Mouse (Mus musculus): Measurements from ENCODE around the gene Eef2. TPM values are rescaled to one million over a fixed set of nuclear protein-coding genes. Genes with fewer than 3 reads are reported as not detected.

Eef2 gene
- polyA plus RNA-seq, 1 experiment from 2014 or later: 313 TPM

GRCm38 (mm10) chr10:81144667-81145066 lies 31.8 kb upstream of the Eef2 start:
- no peak overlapping the region for H3K27ac ChIP-seq (ENCODE audit: low read depth, low read length)
- WGBS (ENCODE audit: insufficient replicate concordance): 89% methylated on average over 27 of the region's 27 CpGs
- no peak overlapping the region for H3K4me3 ChIP-seq (ENCODE audit: low read depth, low read length)
- no peak for ATAC-seq (replicated peaks; ENCODE audit: insufficient number of reproducible peaks, low FRiP score, low TSS enrichment)
- no peaks in the 10 kb centered on the region for H3K9me3 ChIP-seq (replicated peaks; ENCODE audit: control insufficient read depth, low read length)
- H3K27me3 ChIP-seq (ENCODE audit: control insufficient read depth, insufficient read depth, low read length): no peaks in the 10 kb centered on the region
- H3K4me2 ChIP-seq: no peak overlapping the region
- no peak overlapping the region for H3K9ac ChIP-seq (ENCODE audit: low read depth, low read length)
- H3K36me3 ChIP-seq (ENCODE audit: control insufficient read depth, insufficient read depth, low read length): peaks cover 59% of the 10 kb centered on the region
- H3K4me1 ChIP-seq (ENCODE audit: control insufficient read depth, insufficient read depth, low read length): peaks cover 41% of the 10 kb centered on the region

- WGBS (ENCODE audit: insufficient replicate concordance): 94% methylated on average over 6 of the region's 6 CpGs
- no peak for ATAC-seq (replicated peaks; ENCODE audit: insufficient number of reproducible peaks, low FRiP score, low TSS enrichment)
- H3K4me3 ChIP-seq (ENCODE audit: low read depth, low read length): no peak overlapping the region
- H3K27me3 ChIP-seq (ENCODE audit: control insufficient read depth, insufficient read depth, low read length): no peaks in the 10 kb centered on the region
- no peak overlapping the region for H3K27ac ChIP-seq (ENCODE audit: low read depth, low read length)
- H3K9ac ChIP-seq (ENCODE audit: low read depth, low read length): no peak overlapping the region
- peaks cover 63% of the 10 kb centered on the region for H3K36me3 ChIP-seq (ENCODE audit: control insufficient read depth, insufficient read depth, low read length)
- H3K9me3 ChIP-seq (replicated peaks; ENCODE audit: control insufficient read depth, low read length): no peaks in the 10 kb centered on the region
- H3K4me1 ChIP-seq (ENCODE audit: control insufficient read depth, insufficient read depth, low read length): peaks cover 35% of the 10 kb centered on the region
- no peak overlapping the region for H3K4me2 ChIP-seq
Measured at GRCm38 (mm10) chr10:81145307-81145706, 31.1 kb upstream of the Eef2 start.

GRCm38 (mm10) chr10:81145778-81146177 lies 30.7 kb upstream of the Eef2 start:
- H3K4me1 ChIP-seq (ENCODE audit: control insufficient read depth, insufficient read depth, low read length): peaks cover 30% of the 10 kb centered on the region
- no peak overlapping the region for H3K4me2 ChIP-seq
- no peak for ATAC-seq (replicated peaks; ENCODE audit: insufficient number of reproducible peaks, low FRiP score, low TSS enrichment)
- H3K36me3 ChIP-seq (ENCODE audit: control insufficient read depth, insufficient read depth, low read length): peaks cover 64% of the 10 kb centered on the region
- H3K27ac ChIP-seq (ENCODE audit: low read depth, low read length): no peak overlapping the region
- no peaks in the 10 kb centered on the region for H3K9me3 ChIP-seq (replicated peaks; ENCODE audit: control insufficient read depth, low read length)
- H3K4me3 ChIP-seq (ENCODE audit: low read depth, low read length): no peak overlapping the region
- H3K9ac ChIP-seq (ENCODE audit: low read depth, low read length): no peak overlapping the region
- 86% methylated on average over 7 of the region's 7 CpGs for WGBS (ENCODE audit: insufficient replicate concordance)
- no peaks in the 10 kb centered on the region for H3K27me3 ChIP-seq (ENCODE audit: control insufficient read depth, insufficient read depth, low read length)

GRCm38 (mm10) chr10:81146296-81146695 lies 30.1 kb upstream of the Eef2 start:
- H3K27ac ChIP-seq (ENCODE audit: low read depth, low read length): no peak overlapping the region
- 88% methylated on average over 4 of the region's 4 CpGs for WGBS (ENCODE audit: insufficient replicate concordance)
- peaks cover 64% of the 10 kb centered on the region for H3K36me3 ChIP-seq (ENCODE audit: control insufficient read depth, insufficient read depth, low read length)
- H3K4me1 ChIP-seq (ENCODE audit: control insufficient read depth, insufficient read depth, low read length): peaks cover 25% of the 10 kb centered on the region
- H3K9ac ChIP-seq (ENCODE audit: low read depth, low read length): no peak overlapping the region
- H3K4me3 ChIP-seq (ENCODE audit: low read depth, low read length): no peak overlapping the region
- no peak overlapping the region for H3K4me2 ChIP-seq
- no peak for ATAC-seq (replicated peaks; ENCODE audit: insufficient number of reproducible peaks, low FRiP score, low TSS enrichment)
- H3K27me3 ChIP-seq (ENCODE audit: control insufficient read depth, insufficient read depth, low read length): no peaks in the 10 kb centered on the region
- H3K9me3 ChIP-seq (replicated peaks; ENCODE audit: control insufficient read depth, low read length): no peaks in the 10 kb centered on the region

- H3K9me3 ChIP-seq (replicated peaks; ENCODE audit: control insufficient read depth, low read length): no peaks in the 10 kb centered on the region
- H3K4me1 ChIP-seq (ENCODE audit: control insufficient read depth, insufficient read depth, low read length): peaks cover 11% of the 10 kb centered on the region
- H3K36me3 ChIP-seq (ENCODE audit: control insufficient read depth, insufficient read depth, low read length): peaks cover 58% of the 10 kb centered on the region
- no peak overlapping the region for H3K4me3 ChIP-seq (ENCODE audit: low read depth, low read length)
- ATAC-seq (replicated peaks; ENCODE audit: insufficient number of reproducible peaks, low FRiP score, low TSS enrichment): no peak
- no peak overlapping the region for H3K4me2 ChIP-seq
- no peak overlapping the region for H3K9ac ChIP-seq (ENCODE audit: low read depth, low read length)
- no peak overlapping the region for H3K27ac ChIP-seq (ENCODE audit: low read depth, low read length)
- 79% methylated on average over 6 of the region's 6 CpGs for WGBS (ENCODE audit: insufficient replicate concordance)
- no peaks in the 10 kb centered on the region for H3K27me3 ChIP-seq (ENCODE audit: control insufficient read depth, insufficient read depth, low read length)
Measured at GRCm38 (mm10) chr10:81151261-81151660, 25.2 kb upstream of the Eef2 start.

GRCm38 (mm10) chr10:81152609-81153008 lies 23.8 kb upstream of the Eef2 start:
- peak; percentile 29; the same call in 1 of the 2 replicates for ATAC-seq (replicated peaks; ENCODE audit: insufficient number of reproducible peaks, low FRiP score, low TSS enrichment)

GRCm38 (mm10) chr10:81154313-81154712 lies 22.1 kb upstream of the Eef2 start:
- Histone ChIP-seq H3K4me1 (ENCODE audit: control insufficient read depth, insufficient read depth, low read length) (peaks cover 9% of the 10 kb centered on the region), H3K36me3 (ENCODE audit: control insufficient read depth, insufficient read depth, low read length) (peaks cover 46% of the 10 kb centered on the region), H3K9ac (ENCODE audit: low read depth, low read length) (no peak overlapping the region), H3K4me2 (no peak overlapping the region), H3K27ac (ENCODE audit: low read depth, low read length) (no peak overlapping the region), H3K9me3 (replicated peaks; ENCODE audit: control insufficient read depth, low read length) (no peaks in the 10 kb centered on the region), H3K27me3 (ENCODE audit: control insufficient read depth, insufficient read depth, low read length) (no peaks in the 10 kb centered on the region), H3K4me3 (ENCODE audit: low read depth, low read length) (no peak overlapping the region)
- 90% methylated on average over 12 of the region's 12 CpGs for WGBS (ENCODE audit: insufficient replicate concordance)
- ATAC-seq (replicated peaks; ENCODE audit: insufficient number of reproducible peaks, low FRiP score, low TSS enrichment): no peak

More at GRCm38 (mm10) chr10:81152609-81153008, 23.8 kb upstream of the Eef2 start:
- peaks cover 9% of the 10 kb centered on the region for H3K4me1 ChIP-seq (ENCODE audit: control insufficient read depth, insufficient read depth, low read length)
- peak overlapping the region; percentile 4; the same call in 1 of the 2 replicates for H3K4me2 ChIP-seq
- peaks cover 56% of the 10 kb centered on the region for H3K36me3 ChIP-seq (ENCODE audit: control insufficient read depth, insufficient read depth, low read length)
- no peaks in the 10 kb centered on the region for H3K9me3 ChIP-seq (replicated peaks; ENCODE audit: control insufficient read depth, low read length)
- no peak overlapping the region for H3K4me3 ChIP-seq (ENCODE audit: low read depth, low read length)
- H3K27ac ChIP-seq (ENCODE audit: low read depth, low read length): peak overlapping the region; percentile 76
- H3K27me3 ChIP-seq (ENCODE audit: control insufficient read depth, insufficient read depth, low read length): no peaks in the 10 kb centered on the region
- WGBS (ENCODE audit: insufficient replicate concordance): 58% methylated on average over 12 of the region's 12 CpGs
- no peak overlapping the region for H3K9ac ChIP-seq (ENCODE audit: low read depth, low read length)

GRCm38 (mm10) chr10:81154736-81155135 lies 21.7 kb upstream of the Eef2 start:
- H3K4me2 ChIP-seq: no peak overlapping the region
- H3K9me3 ChIP-seq (replicated peaks; ENCODE audit: control insufficient read depth, low read length): no peaks in the 10 kb centered on the region
- H3K27me3 ChIP-seq (ENCODE audit: control insufficient read depth, insufficient read depth, low read length): no peaks in the 10 kb centered on the region
- H3K9ac ChIP-seq (ENCODE audit: low read depth, low read length): no peak overlapping the region
- peaks cover 42% of the 10 kb centered on the region for H3K36me3 ChIP-seq (ENCODE audit: control insufficient read depth, insufficient read depth, low read length)
- H3K27ac ChIP-seq (ENCODE audit: low read depth, low read length): no peak overlapping the region
- 88% methylated on average over 6 of the region's 6 CpGs for WGBS (ENCODE audit: insufficient replicate concordance)
- H3K4me1 ChIP-seq (ENCODE audit: control insufficient read depth, insufficient read depth, low read length): peaks cover 9% of the 10 kb centered on the region
- ATAC-seq (replicated peaks; ENCODE audit: insufficient number of reproducible peaks, low FRiP score, low TSS enrichment): no peak
- H3K4me3 ChIP-seq (ENCODE audit: low read depth, low read length): no peak overlapping the region

- Histone ChIP-seq H3K4me2 (no peak overlapping the region), H3K4me3 (ENCODE audit: low read depth, low read length) (no peak overlapping the region), H3K9me3 (replicated peaks; ENCODE audit: control insufficient read depth, low read length) (no peaks in the 10 kb centered on the region), H3K36me3 (ENCODE audit: control insufficient read depth, insufficient read depth, low read length) (peaks cover 16% of the 10 kb centered on the region), H3K9ac (ENCODE audit: low read depth, low read length) (no peak overlapping the region), H3K27ac (ENCODE audit: low read depth, low read length) (no peak overlapping the region), H3K27me3 (ENCODE audit: control insufficient read depth, insufficient read depth, low read length) (no peaks in the 10 kb centered on the region), H3K4me1 (ENCODE audit: control insufficient read depth, insufficient read depth, low read length) (peaks cover 10% of the 10 kb centered on the region)
- WGBS (ENCODE audit: insufficient replicate concordance): 91% methylated on average over 8 of the region's 8 CpGs
- no peak for ATAC-seq (replicated peaks; ENCODE audit: insufficient number of reproducible peaks, low FRiP score, low TSS enrichment)
Measured at GRCm38 (mm10) chr10:81161602-81162317, 14.7 kb upstream of the Eef2 start.

Measured in heart, embryonic 11.5 days (tissue).